Mouse (Mus musculus): ENCODE data around the gene Spg20.
A peak's percentile ranks its signal among the peaks of the same experiment; 100 is the strongest.

Spg20 gene

DNA sequence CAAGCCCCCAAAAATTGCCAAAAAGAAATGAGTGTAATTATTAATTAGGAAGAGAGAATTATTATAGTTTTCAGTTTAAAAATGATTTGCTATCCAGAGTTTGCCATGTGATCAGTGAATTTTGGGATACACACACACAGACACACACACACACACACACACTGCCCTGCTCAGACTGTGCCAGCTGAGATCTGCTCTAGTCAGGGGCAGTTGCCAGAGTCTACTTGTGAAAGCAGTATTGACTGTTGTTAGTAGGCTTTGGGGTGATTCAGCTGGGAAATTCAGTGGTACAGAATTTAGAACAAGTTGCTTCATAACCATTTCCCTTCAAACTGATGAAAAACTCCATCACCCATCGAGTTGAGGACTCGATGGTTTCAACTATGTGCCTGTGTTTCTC is 35.2 kb downstream of the Spg20 start:
- no peak for DNase-seq (ENCODE audit: low read depth, low spot score)

DNA sequence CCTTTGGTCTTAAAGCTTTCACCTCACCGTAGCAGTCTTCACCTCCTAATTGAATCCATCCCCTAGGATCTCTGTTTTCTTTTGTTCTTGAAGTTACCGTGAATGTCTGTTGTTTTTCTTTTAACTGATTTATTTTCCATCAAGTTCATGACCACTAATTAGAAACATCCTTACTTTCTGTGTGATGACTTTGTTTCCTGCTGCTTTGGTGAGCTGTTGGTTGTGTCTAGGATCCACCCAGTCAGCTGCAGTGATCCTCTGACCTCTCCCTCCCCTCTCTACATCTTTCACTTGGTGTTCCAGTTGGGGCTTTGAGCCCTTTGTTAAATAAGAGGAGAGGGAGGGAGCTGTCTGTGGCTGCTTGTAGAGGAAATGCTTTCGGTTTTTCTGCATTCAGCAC is 36.2 kb downstream of the Spg20 start:
- DNase-seq (ENCODE audit: low read depth, low spot score): no peak

- peak; percentile 16 for DNase-seq (ENCODE audit: low read depth, low spot score)
Measured at GRCm38 (mm10) chr3:55151656-55152433, 39.9 kb downstream of the Spg20 start.

- DNase-seq (ENCODE audit: low read depth, low spot score): peak; percentile 61
Measured at GRCm38 (mm10) chr3:55152673-55153334, 40.9 kb downstream of the Spg20 start.

DNA sequence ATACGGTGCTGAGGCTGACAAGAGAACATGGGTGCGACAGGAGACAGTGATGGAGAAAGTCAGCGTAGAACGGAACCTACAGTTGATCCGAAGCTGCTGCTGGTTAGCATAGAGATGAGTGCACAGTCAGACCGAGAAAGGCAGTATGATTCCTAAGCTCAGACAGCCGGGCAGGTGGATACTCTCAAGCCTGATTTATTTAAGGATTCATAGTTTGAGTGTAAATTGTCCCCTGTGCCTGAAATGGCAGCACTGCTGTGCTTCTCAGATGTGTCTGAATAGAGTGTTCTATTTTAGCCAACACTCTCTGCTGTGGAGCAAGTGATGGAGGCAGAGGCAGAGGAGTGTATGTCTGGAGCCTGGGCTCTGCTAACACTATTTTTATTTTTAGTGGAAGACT is 42.3 kb downstream of the Spg20 start:
- DNase-seq (ENCODE audit: low read depth, low spot score): no peak

DNA sequence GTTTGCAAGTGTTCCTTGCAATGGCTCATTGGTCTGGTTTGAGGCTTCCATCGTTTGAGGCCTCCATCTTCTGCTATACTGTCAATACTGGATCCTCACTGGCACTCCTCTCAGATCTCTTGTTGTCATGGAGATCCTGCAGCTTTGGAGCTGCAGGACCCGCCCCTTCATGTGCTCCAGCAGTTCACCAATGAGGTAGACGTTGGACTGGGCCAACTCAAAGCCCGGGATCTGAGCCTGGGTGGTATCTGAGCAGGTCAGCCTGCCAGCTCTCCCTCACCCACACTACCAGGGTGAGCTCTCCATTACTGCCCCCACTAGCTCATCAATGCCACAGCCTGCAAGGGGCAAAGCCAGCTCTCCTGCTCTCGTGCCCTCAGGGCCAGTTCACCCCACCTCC is 45.5 kb downstream of the Spg20 start:
- no peak for DNase-seq (ENCODE audit: low read depth, low spot score)

DNA sequence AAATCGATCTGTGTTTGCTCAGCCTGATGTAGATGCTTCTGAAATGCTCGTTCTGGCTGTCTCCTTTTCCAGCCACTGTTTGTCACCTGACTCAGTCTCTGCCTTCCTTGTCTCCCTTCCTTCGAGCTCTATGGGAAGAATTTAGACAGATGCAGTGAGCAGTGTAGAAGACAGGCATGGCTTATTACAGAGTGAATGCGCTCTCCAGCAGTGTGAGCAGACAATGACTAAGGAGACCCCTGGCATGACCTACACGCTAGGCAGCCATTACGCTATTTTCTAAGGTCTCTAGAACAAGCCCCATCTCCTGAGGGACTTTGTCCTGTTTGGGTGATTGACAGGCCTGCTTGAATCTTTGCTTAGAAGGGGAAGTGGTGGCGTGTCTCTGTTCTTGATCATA is 49.2 kb downstream of the Spg20 start:
- DNase-seq (ENCODE audit: low read depth, low spot score): no peak

DNA sequence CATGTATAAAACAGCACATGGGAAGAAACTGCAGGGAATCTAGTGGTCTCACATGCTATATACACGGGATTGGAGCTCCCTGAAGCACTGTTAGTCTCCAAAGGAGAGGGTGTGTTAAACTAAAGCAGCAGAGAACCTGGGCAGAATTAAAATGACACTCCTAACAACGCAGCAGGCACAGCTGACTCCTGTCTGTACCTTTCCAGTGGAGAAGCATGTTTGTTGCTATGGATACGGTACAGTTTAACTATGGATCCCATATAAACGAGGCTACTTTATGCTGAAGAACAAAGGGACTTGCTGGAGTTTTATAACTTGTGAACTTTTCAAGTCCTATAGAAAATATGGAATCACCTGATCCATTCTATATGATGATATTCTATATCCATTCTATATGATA is 51.6 kb downstream of the Spg20 start:
- no peak for DNase-seq (ENCODE audit: low read depth, low spot score)

GRCm38 (mm10) chr3:55172478-55172877 is 60.6 kb downstream of the Spg20 start:
- DNase-seq (ENCODE audit: low read depth, low spot score): no peak

DNA sequence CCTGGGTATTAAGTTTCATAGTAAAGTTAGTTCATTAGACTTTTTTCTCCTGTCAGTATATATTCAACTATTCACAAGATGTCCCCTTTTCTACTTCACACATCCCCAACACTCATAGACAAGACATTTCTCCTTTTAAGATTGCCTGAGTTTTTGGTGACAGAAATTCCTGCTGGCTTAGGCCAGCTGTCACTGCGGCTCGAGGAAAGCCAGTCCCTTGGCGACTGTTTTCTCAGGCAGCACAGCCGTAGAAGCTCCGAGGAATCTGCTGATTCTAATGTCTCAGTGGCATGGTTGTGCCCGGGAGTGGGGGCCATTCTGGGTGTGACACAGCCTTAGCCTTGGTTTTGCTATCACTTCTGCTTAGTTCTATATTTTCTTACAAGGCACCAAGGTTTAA is 65.4 kb downstream of the Spg20 start:
- no peak for DNase-seq (ENCODE audit: low read depth, low spot score)

DNA sequence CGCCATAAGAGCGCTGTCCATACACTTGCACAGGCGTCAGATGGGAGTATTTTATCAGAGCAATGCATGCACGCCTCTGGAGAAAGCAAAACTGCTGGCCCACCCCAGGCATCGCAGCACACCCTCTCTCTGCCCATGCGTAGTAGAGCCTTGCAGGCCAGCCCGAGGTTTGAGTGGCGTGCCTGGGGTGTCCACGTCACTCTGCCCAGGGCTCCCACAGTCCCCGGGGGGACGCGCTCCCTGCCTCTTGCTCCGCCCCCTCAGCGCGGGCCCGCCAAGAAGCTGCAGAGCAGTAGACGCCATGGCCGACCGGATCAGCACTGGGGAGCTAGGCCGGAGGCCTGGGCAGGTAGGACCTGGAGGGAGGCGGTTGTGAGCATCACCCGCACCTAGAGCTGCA is 69.9 kb downstream of the Spg20 start, which contains the start of gene Sohlh2:
Sohlh2 (plus strand) TSS at position 263 of the 400 bp plus-strand sequence.
- no peak for DNase-seq (ENCODE audit: low read depth, low spot score)
